Mouse (Mus musculus): ENCODE data around the gene Hmcn2.

- no peak for TF ChIP-seq POLR2A (IDR thresholded peaks at IDR 0.05; ENCODE audit: borderline replicate concordance, extremely low read depth, insufficient read depth, insufficient read length, poor library complexity, severe bottlenecking)
- peak; percentile 38; the same call in 1 of the 2 replicates for TF ChIP-seq CTCF (IDR thresholded peaks at IDR 0.05; ENCODE audit: borderline replicate concordance, extremely low read depth, insufficient read depth, insufficient read length)
Measured at GRCm38 (mm10) chr2:31308257-31308656, 6.0 kb upstream of the Hmcn2 start.

Measured in brain, embryonic 14.5 days (tissue).